Mouse (Mus musculus): ENCODE measurements at regions not wholly inside any gene's neighbourhood (a gene's known extent, or its start where the extent isn't known, plus 50 kb on each side); places are given as distances from the start of the nearest gene placed in this dataset.

DNA sequence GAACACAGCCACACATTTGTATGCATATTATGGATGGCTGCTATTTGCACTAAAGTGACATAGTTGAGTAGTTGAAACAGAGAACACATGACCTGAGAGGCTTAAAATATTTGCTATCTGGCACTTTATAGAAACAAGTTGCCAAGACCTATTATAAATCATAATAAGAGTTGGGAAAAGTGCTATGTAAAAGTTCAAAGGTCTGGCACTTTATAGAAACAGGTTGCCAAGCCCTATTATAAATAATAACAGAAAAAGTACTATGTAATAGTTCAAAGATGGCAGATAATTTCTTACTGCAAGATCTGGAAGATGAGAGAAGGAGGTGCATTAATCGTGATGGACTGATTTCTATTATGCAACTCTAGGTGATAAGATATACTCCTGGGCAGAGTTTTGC lies 320.2 kb downstream of the Tfap2b start:
- WGBS, result 92% methylated on average over 1 of the region's 1 CpGs
- no peak overlapping the region for H3K4me2 ChIP-seq (ENCODE audit: low read depth, low read length)
- H3K4me1 ChIP-seq (ENCODE audit: control insufficient read depth, insufficient read depth, low read length), result no peaks in the 10 kb centered on the region
- H3K4me3 ChIP-seq (ENCODE audit: low read depth, low read length), result no peak overlapping the region
- H3K9ac ChIP-seq (replicated peaks; ENCODE audit: low read depth, low read length), result no peak overlapping the region
- H3K27ac ChIP-seq (ENCODE audit: low read depth, low read length), result no peak overlapping the region
- no peaks in the 10 kb centered on the region for H3K9me3 ChIP-seq (ENCODE audit: control insufficient read depth, low read length)
- no peaks in the 10 kb centered on the region for H3K27me3 ChIP-seq (ENCODE audit: control insufficient read depth, insufficient read depth, low read length)
- no peak for ATAC-seq (ENCODE audit: low read depth)
- no peaks in the 10 kb centered on the region for H3K36me3 ChIP-seq (ENCODE audit: control insufficient read depth, insufficient read depth, low read length)

DNA sequence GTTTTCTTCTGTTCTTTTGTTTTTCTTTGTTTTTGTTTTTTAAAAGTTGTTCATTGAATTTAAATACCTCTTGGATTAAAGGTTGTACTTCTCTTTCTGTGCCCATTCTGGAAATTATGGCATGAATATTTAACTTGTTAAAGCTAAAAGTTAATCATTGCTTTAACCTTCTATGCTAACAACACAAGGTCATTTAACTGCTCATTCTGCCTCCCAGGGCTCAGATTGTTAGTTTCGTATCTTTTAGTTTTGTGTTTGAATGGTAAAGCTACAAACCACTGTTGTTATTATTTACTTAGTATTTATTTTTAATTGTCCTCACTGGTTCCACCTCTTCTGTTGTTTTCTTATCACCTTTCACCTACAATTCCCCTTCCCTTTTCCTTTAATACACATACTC lies 322.7 kb downstream of the Tfap2b start:
- Histone ChIP-seq H3K4me1 (ENCODE audit: control insufficient read depth, insufficient read depth, low read length) (no peaks in the 10 kb centered on the region), H3K9ac (replicated peaks; ENCODE audit: low read depth, low read length) (no peak overlapping the region), H3K36me3 (ENCODE audit: control insufficient read depth, insufficient read depth, low read length) (no peaks in the 10 kb centered on the region), H3K27ac (ENCODE audit: low read depth, low read length) (no peak overlapping the region), H3K27me3 (ENCODE audit: control insufficient read depth, insufficient read depth, low read length) (no peaks in the 10 kb centered on the region), H3K9me3 (ENCODE audit: control insufficient read depth, low read length) (no peaks in the 10 kb centered on the region), H3K4me3 (ENCODE audit: low read depth, low read length) (no peak overlapping the region), H3K4me2 (ENCODE audit: low read depth, low read length) (no peak overlapping the region)
- 80% methylated on average over 1 of the region's 1 CpGs for WGBS
- ATAC-seq (ENCODE audit: low read depth), result no peak

- H3K27me3 ChIP-seq (ENCODE audit: control insufficient read depth, insufficient read depth, low read length), result no peaks in the 10 kb centered on the region
- H3K4me3 ChIP-seq (ENCODE audit: low read depth, low read length), result no peak overlapping the region
- H3K9ac ChIP-seq (replicated peaks; ENCODE audit: low read depth, low read length), result no peak overlapping the region
- no peaks in the 10 kb centered on the region for H3K4me1 ChIP-seq (ENCODE audit: control insufficient read depth, insufficient read depth, low read length)
- no peak for ATAC-seq (ENCODE audit: low read depth)
- no peaks in the 10 kb centered on the region for H3K36me3 ChIP-seq (ENCODE audit: control insufficient read depth, insufficient read depth, low read length)
- 45% methylated on average over 2 of the region's 2 CpGs for WGBS
- no peak overlapping the region for H3K27ac ChIP-seq (ENCODE audit: low read depth, low read length)
- no peak overlapping the region for H3K4me2 ChIP-seq (ENCODE audit: low read depth, low read length)
- no peaks in the 10 kb centered on the region for H3K9me3 ChIP-seq (ENCODE audit: control insufficient read depth, low read length)
Measured at GRCm38 (mm10) chr1:19534990-19535389, 326.3 kb downstream of the Tfap2b start.

- no peaks in the 10 kb centered on the region for H3K9me3 ChIP-seq (ENCODE audit: control insufficient read depth, low read length)
- H3K9ac ChIP-seq (replicated peaks; ENCODE audit: low read depth, low read length), result no peak overlapping the region
- H3K36me3 ChIP-seq (ENCODE audit: control insufficient read depth, insufficient read depth, low read length), result no peaks in the 10 kb centered on the region
- H3K4me1 ChIP-seq (ENCODE audit: control insufficient read depth, insufficient read depth, low read length), result no peaks in the 10 kb centered on the region
- H3K27ac ChIP-seq (ENCODE audit: low read depth, low read length), result no peak overlapping the region
- no peak overlapping the region for H3K4me2 ChIP-seq (ENCODE audit: low read depth, low read length)
- 79% methylated on average over 1 of the region's 1 CpGs for WGBS
- no peak overlapping the region for H3K4me3 ChIP-seq (ENCODE audit: low read depth, low read length)
- no peak for ATAC-seq (ENCODE audit: low read depth)
- no peaks in the 10 kb centered on the region for H3K27me3 ChIP-seq (ENCODE audit: control insufficient read depth, insufficient read depth, low read length)
Measured at GRCm38 (mm10) chr1:19543011-19543410, 334.3 kb downstream of the Tfap2b start.

- H3K27ac ChIP-seq (ENCODE audit: low read depth, low read length), result no peak overlapping the region
- H3K9ac ChIP-seq (replicated peaks; ENCODE audit: low read depth, low read length), result no peak overlapping the region
- no peak overlapping the region for H3K4me3 ChIP-seq (ENCODE audit: low read depth, low read length)
- no peaks in the 10 kb centered on the region for H3K36me3 ChIP-seq (ENCODE audit: control insufficient read depth, insufficient read depth, low read length)
- WGBS, result 71% methylated on average over 3 of the region's 3 CpGs
- ATAC-seq (ENCODE audit: low read depth), result no peak
- H3K27me3 ChIP-seq (ENCODE audit: control insufficient read depth, insufficient read depth, low read length), result no peaks in the 10 kb centered on the region
- H3K9me3 ChIP-seq (ENCODE audit: control insufficient read depth, low read length), result no peaks in the 10 kb centered on the region
- no peak overlapping the region for H3K4me2 ChIP-seq (ENCODE audit: low read depth, low read length)
- H3K4me1 ChIP-seq (ENCODE audit: control insufficient read depth, insufficient read depth, low read length), result no peaks in the 10 kb centered on the region
Measured at GRCm38 (mm10) chr1:19565755-19566154, 357.0 kb downstream of the Tfap2b start.

DNA sequence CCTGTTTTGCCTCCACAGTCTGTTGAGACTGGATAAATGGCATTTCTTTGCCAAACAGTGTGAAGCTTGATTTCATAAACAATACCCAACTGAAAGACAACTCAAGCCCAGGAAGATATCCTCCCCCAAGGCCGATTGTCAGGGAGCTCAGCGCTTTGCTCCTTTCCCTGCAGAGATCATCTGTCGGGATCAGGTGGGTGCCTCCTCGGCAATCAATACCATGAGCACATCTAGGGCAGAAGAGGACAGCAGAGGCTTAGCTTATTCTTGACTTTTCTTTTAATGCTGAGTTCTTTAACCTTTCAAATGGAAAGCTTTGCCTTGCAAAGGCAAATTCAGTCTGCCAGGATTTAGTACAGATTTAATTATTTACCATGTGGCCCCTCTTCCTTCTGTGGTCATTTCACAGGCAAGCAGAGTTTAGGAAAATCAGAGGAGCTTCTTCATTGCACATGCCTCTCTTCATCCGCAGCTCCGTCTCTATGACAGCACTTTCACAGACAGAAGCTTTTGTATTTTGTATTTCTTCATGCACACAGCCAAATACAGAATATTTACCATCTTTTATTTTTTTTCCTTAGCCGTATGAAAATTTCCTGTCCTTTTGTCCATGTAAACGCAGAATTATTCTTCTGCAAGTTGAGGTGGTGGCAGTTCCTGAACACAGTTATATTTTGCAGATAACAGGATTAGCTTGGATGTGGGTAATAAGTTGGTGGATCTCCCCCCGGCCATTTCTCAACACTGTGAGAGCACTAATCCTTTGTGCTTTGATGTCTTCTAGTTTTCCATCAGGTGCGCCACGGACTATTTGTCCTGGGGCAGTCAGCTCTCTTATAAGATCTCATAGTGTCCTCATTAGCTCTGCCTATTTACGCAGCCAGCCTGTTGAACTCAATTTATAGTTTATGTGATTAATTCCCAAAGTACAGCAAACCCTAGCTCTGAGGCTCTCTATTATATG lies 374.6 kb downstream of the Tfap2b start:
- no peaks in the 10 kb centered on the region for H3K27me3 ChIP-seq (ENCODE audit: control insufficient read depth, insufficient read depth, low read length)
- no peak for ATAC-seq (ENCODE audit: low read depth)

DNA sequence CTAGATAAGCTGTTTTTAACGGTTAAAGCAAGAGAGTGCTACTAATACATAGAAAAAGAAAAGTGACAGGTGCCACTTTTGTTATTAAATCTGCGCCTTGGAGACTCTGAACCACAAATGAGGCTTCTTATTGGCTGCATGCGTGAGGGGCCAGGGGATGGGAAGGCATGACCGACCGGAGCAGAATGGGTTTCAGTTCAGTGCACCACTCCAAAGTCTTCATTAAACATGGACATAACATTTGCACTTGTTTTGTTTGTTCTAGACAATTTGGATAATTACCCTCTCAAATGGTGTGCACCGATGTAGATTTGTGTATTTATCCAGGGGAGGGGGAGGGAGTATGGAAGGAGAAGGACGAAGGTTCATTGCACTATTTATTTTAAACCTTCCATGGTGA lies 396.8 kb downstream of the Tfap2b start:
- WGBS, result 80% methylated on average over 7 of the region's 7 CpGs
- Histone ChIP-seq H3K9ac (replicated peaks; ENCODE audit: low read depth, low read length) (no peak overlapping the region), H3K27ac (ENCODE audit: low read depth, low read length) (no peak overlapping the region), H3K4me1 (ENCODE audit: control insufficient read depth, insufficient read depth, low read length) (no peaks in the 10 kb centered on the region), H3K9me3 (ENCODE audit: control insufficient read depth, low read length) (no peaks in the 10 kb centered on the region), H3K4me2 (ENCODE audit: low read depth, low read length) (no peak overlapping the region), H3K4me3 (ENCODE audit: low read depth, low read length) (no peak overlapping the region), H3K36me3 (ENCODE audit: control insufficient read depth, insufficient read depth, low read length) (no peaks in the 10 kb centered on the region), H3K27me3 (ENCODE audit: control insufficient read depth, insufficient read depth, low read length) (no peaks in the 10 kb centered on the region)
- ATAC-seq (ENCODE audit: low read depth), result no peak

More for the DNA sequence above, 374.6 kb downstream of the Tfap2b start:
- WGBS, result 71% methylated on average over 12 of the region's 12 CpGs
- no peaks in the 10 kb centered on the region for H3K9me3 ChIP-seq (ENCODE audit: control insufficient read depth, low read length)
- H3K4me2 ChIP-seq (ENCODE audit: low read depth, low read length), result no peak overlapping the region
- no peak overlapping the region for H3K9ac ChIP-seq (replicated peaks; ENCODE audit: low read depth, low read length)
- H3K36me3 ChIP-seq (ENCODE audit: control insufficient read depth, insufficient read depth, low read length), result no peaks in the 10 kb centered on the region
- H3K4me3 ChIP-seq (ENCODE audit: low read depth, low read length), result no peak overlapping the region
- H3K27ac ChIP-seq (ENCODE audit: low read depth, low read length), result no peak overlapping the region
- no peaks in the 10 kb centered on the region for H3K4me1 ChIP-seq (ENCODE audit: control insufficient read depth, insufficient read depth, low read length)

DNA sequence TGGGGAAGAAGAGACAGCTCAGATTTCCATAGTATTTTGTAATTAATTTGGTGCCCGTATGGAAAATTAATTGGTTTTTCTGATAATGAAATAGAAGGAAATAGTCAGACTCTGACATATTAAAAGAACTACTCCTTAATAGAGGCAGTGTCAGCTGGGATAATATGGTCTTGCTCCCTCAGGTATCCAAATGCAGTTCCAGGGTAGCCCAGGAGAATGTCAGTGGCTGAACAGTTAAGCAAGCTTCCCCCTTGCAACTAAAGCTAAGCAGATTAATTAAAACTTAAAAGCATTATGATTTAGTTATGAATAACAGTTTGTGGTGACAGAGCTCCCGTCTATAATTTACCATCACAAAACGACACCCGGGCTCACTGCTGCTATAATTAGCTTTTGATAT lies 407.0 kb downstream of the Tfap2b start:
- H3K9me3 ChIP-seq (ENCODE audit: control insufficient read depth, low read length), result no peaks in the 10 kb centered on the region
- H3K4me1 ChIP-seq (ENCODE audit: control insufficient read depth, insufficient read depth, low read length), result no peaks in the 10 kb centered on the region
- 56% methylated on average over 4 of the region's 4 CpGs for WGBS
- H3K4me3 ChIP-seq (ENCODE audit: low read depth, low read length), result no peak overlapping the region
- ATAC-seq (ENCODE audit: low read depth), result no peak
- H3K9ac ChIP-seq (replicated peaks; ENCODE audit: low read depth, low read length), result no peak overlapping the region
- no peak overlapping the region for H3K27ac ChIP-seq (ENCODE audit: low read depth, low read length)
- no peak overlapping the region for H3K4me2 ChIP-seq (ENCODE audit: low read depth, low read length)
- H3K27me3 ChIP-seq (ENCODE audit: control insufficient read depth, insufficient read depth, low read length), result no peaks in the 10 kb centered on the region
- H3K36me3 ChIP-seq (ENCODE audit: control insufficient read depth, insufficient read depth, low read length), result no peaks in the 10 kb centered on the region

DNA sequence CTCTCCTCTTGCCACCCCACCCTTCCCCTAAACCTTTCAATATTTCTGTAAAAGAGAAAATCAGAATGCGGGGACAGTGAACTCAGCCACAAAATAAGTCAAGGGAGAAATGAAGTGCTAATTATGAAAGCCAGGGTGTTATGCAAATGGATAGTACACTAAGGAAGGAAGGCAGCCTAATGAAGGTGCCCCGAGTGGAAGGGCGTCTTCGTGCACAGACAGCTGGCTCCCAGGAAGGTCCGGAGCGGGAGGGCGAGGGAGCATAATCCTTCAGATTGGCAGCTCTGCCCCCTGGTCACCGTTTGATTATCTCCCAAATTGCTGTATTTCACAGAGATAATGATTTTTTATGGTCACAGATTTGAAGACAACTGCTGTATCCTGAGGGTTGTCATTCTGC lies 430.4 kb downstream of the Tfap2b start:
- H3K4me2 ChIP-seq (ENCODE audit: low read depth, low read length), result no peak overlapping the region
- ATAC-seq (ENCODE audit: low read depth), result no peak
- no peak overlapping the region for H3K9ac ChIP-seq (replicated peaks; ENCODE audit: low read depth, low read length)
- no peaks in the 10 kb centered on the region for H3K27me3 ChIP-seq (ENCODE audit: control insufficient read depth, insufficient read depth, low read length)
- WGBS, result 56% methylated on average over 8 of the region's 8 CpGs
- H3K4me1 ChIP-seq (ENCODE audit: control insufficient read depth, insufficient read depth, low read length), result no peaks in the 10 kb centered on the region
- no peak overlapping the region for H3K4me3 ChIP-seq (ENCODE audit: low read depth, low read length)
- H3K9me3 ChIP-seq (ENCODE audit: control insufficient read depth, low read length), result no peaks in the 10 kb centered on the region
- H3K36me3 ChIP-seq (ENCODE audit: control insufficient read depth, insufficient read depth, low read length), result no peaks in the 10 kb centered on the region
- H3K27ac ChIP-seq (ENCODE audit: low read depth, low read length), result no peak overlapping the region

Measured in neural tube, embryonic 14.5 days (tissue).